Mouse (Mus musculus) kidney, postnatal 0 days (tissue): Measurements from ENCODE around the gene Il11ra1. TPM values are rescaled to one million over a fixed set of nuclear protein-coding genes. Genes with fewer than 3 reads are reported as not detected.

Experiments
- ATAC-seq: fragments of 200-750 bp; cut with Nextera tagmentation; replicated peaks from 2 replicates; pipeline ENCODE4 v1.8.0; 2017; ENCODE audit warnings: low read depth, moderate number of reproducible peaks, moderate TSS enrichment, moderate library complexity; ENCODE audit not compliant: low FRiP score
- DNase-seq: peaks from one replicate; pipeline ENCODE4 v3.0.0-alpha.2; 2016; ENCODE audit warnings: low spot score
- H3K27ac ChIP-seq: fragments of 300-500 bp; sonication (generic); 2 replicates; pipeline ENCODE4 v1.5.1; 2014; ENCODE audit warnings: mild to moderate bottlenecking
- H3K27me3 ChIP-seq: fragments of 300-500 bp; sonication (generic); 2 replicates; pipeline ENCODE4 v1.6.1; 2014; ENCODE audit warnings: low read length, mixed read lengths; ENCODE audit not compliant: insufficient read depth
- H3K36me3 ChIP-seq: fragments of 300-500 bp; sonication (generic); 2 replicates; pipeline ENCODE4 v1.6.1; 2014; ENCODE audit warnings: low read length, mixed read lengths; ENCODE audit not compliant: insufficient read depth
- H3K4me1 ChIP-seq: fragments of 300-500 bp; sonication (generic); replicated peaks from 2 replicates; pipeline ENCODE4 v1.6.1; 2014; ENCODE audit warnings: antibody characterized with exemption, low read length, mixed read lengths; ENCODE audit not compliant: insufficient read depth
- H3K4me2 ChIP-seq: fragments of 300-500 bp; sonication (generic); 2 replicates; pipeline ENCODE4 v1.6.1; 2014; ENCODE audit warnings: mild to moderate bottlenecking, low read length, moderate library complexity, mixed read lengths
- H3K4me3 ChIP-seq: fragments of 300-500 bp; sonication (generic); replicated peaks from 2 replicates; pipeline ENCODE4 v1.5.1; 2014; ENCODE audit warnings: low read depth, low read length
- H3K9ac ChIP-seq: fragments of 300-500 bp; sonication (generic); 2 replicates; pipeline ENCODE4 v1.6.1; 2014; ENCODE audit warnings: low read depth, low read length
- H3K9me3 ChIP-seq: fragments of 300-500 bp; sonication (generic); replicated peaks from 2 replicates; pipeline ENCODE4 v1.6.1; 2016; ENCODE audit warnings: low read length, inconsistent platforms, mixed read lengths
- CTCF ChIP-seq: IDR thresholded peaks from 2 replicates; pipeline ENCODE4 v1.5.1; 2016; ENCODE audit warnings: antibody characterized with exemption, low read depth, mild to moderate bottlenecking, moderate library complexity
- WGBS: fragments of 180-500 bp; shearing (Covaris S2); extraction: QIAGEN DNeasy Blood & Tissue Kit; methylation state at CpG from one replicate; pipeline ENCODE4 v1.1.7; 2014; 5-methylcytosine and 5-hydroxymethylcytosine counted together
- polyA plus RNA-seq: library from polyadenylated mRNA; unstranded; fragments of >200 nt; fragmentation: Nextera tagmentation; extraction: Ambion mirVana; gene quantifications from 2 replicates; pipeline ENCODE4 v1.2.1, GENCODE M21; 2015

The Il11ra1 gene
- polyA plus RNA-seq, 1 experiment from 2014 or later = 159 TPM

GRCm38 (mm10) chr4:41722918-41723351, 23.1 kb downstream of the Il11ra1 start, which contains the start of gene Dctn3:
TSS of gene Dctn3 (minus strand) at chr4:41723170.
- Histone ChIP-seq H3K4me3 (peak within 1 kb of the TSS; percentile 75), H3K27ac (no peak within 1 kb of the TSS), H3K36me3 (peaks cover 19% of the 10 kb centered on the region), H3K9me3 (no peaks in the 10 kb centered on the region), H3K4me2 (peak within 1 kb of the TSS; percentile 79), H3K9ac (peak within 1 kb of the TSS; percentile 80), H3K27me3 (peaks cover 33% of the 10 kb centered on the region), H3K4me1 (peaks cover 6% of the 10 kb centered on the region)
- DNase-seq (peak; percentile 100), ATAC-seq (peak; percentile 96)
- TF ChIP-seq CTCF = no peak
- under 1% methylated on average over 27 of the region's 27 CpGs for WGBS

- no peak for DNase-seq
- no peak for ATAC-seq
- Histone ChIP-seq H3K4me2 (no peak overlapping the region), H3K4me1 (peaks cover 12% of the 10 kb centered on the region), H3K27ac (no peak overlapping the region), H3K27me3 (peaks cover 69% of the 10 kb centered on the region), H3K4me3 (no peak overlapping the region), H3K9me3 (no peaks in the 10 kb centered on the region), H3K9ac (no peak overlapping the region), H3K36me3 (no peaks in the 10 kb centered on the region)
- no peak for TF ChIP-seq CTCF
- WGBS = 13% methylated on average over 20 of the region's 20 CpGs
These were observed 27.2 kb downstream of the Il11ra1 start for GRCm38 (mm10) chr4:41726826-41727621.

GRCm38 (mm10) chr4:41731052-41731765, 31.4 kb downstream of the Il11ra1 start, which contains the start of gene Arid3c:
TSS of gene Arid3c (minus strand) at chr4:41731142.
- no peak for DNase-seq
- H3K9ac ChIP-seq = peak within 1 kb of the TSS; percentile 27; the same call in 1 of the 2 replicates

GRCm38 (mm10) chr4:41737602-41738255, 37.9 kb downstream of the Il11ra1 start:
- peak; percentile 90 for DNase-seq
- H3K9ac ChIP-seq = no peak overlapping the region
- H3K27me3 ChIP-seq = peaks cover under 1% of the 10 kb centered on the region; the same call in 1 of the 2 replicates
- peak; percentile 85 for TF ChIP-seq CTCF
- no peak overlapping the region for H3K27ac ChIP-seq
- H3K4me3 ChIP-seq = no peak overlapping the region
- H3K36me3 ChIP-seq = 0 out of 2 replicates have a peak, but pooled peaks cover 4% of the 10 kb centered on the region
- no peak overlapping the region for H3K4me2 ChIP-seq
- H3K9me3 ChIP-seq = no peaks in the 10 kb centered on the region
- WGBS = 35% methylated on average over 8 of the region's 8 CpGs
- H3K4me1 ChIP-seq = 0 out of 2 replicates have a peak, but pooled peaks cover 4% of the 10 kb centered on the region
- peak; percentile 51; the same call in 1 of the 2 replicates for ATAC-seq

More at GRCm38 (mm10) chr4:41731052-41731765, 31.4 kb downstream of the Il11ra1 start, which contains the start of gene Arid3c:
- no peaks in the 10 kb centered on the region for H3K9me3 ChIP-seq
- peaks cover 58% of the 10 kb centered on the region for H3K27me3 ChIP-seq
- ATAC-seq = no peak
- no peak for TF ChIP-seq CTCF
- H3K4me1 ChIP-seq = 0 out of 2 replicates have a peak, but pooled peaks cover 7% of the 10 kb centered on the region
- WGBS = 2% methylated on average over 46 of the region's 50 CpGs
- H3K36me3 ChIP-seq = no peaks in the 10 kb centered on the region
- H3K4me3 ChIP-seq = peak within 1 kb of the TSS; percentile 36
- H3K27ac ChIP-seq = no peak within 1 kb of the TSS
- H3K4me2 ChIP-seq = peak within 1 kb of the TSS; percentile 68

GRCm38 (mm10) chr4:41738256-41738603, 38.4 kb downstream of the Il11ra1 start:
- Histone ChIP-seq H3K9me3 (no peaks in the 10 kb centered on the region), H3K4me3 (no peak overlapping the region), H3K27ac (no peak overlapping the region), H3K4me1 (0 out of 2 replicates have a peak, but pooled peaks cover 4% of the 10 kb centered on the region), H3K27me3 (no peaks in the 10 kb centered on the region), H3K9ac (no peak overlapping the region), H3K36me3 (0 out of 2 replicates have a peak, but pooled peaks cover 4% of the 10 kb centered on the region), H3K4me2 (no peak overlapping the region)
- ATAC-seq (no peak), DNase-seq (no peak)
- WGBS = 56% methylated on average over 1 of the region's 1 CpGs
- TF ChIP-seq CTCF = no peak

- Histone ChIP-seq H3K27me3 (no peaks in the 10 kb centered on the region), H3K4me1 (0 out of 2 replicates have a peak, but pooled peaks cover 4% of the 10 kb centered on the region), H3K9ac (no peak overlapping the region), H3K27ac (no peak overlapping the region), H3K4me3 (no peak overlapping the region), H3K4me2 (no peak overlapping the region), H3K36me3 (0 out of 2 replicates have a peak, but pooled peaks cover 4% of the 10 kb centered on the region), H3K9me3 (no peaks in the 10 kb centered on the region)
- no peak for TF ChIP-seq CTCF
- DNase-seq = no peak
- ATAC-seq = no peak
- WGBS = 96% methylated on average over 13 of the region's 13 CpGs
These were observed 39.5 kb downstream of the Il11ra1 start for GRCm38 (mm10) chr4:41739260-41739659.
